Mouse (Mus musculus): ENCODE results near the gene Ttc21b.
A peak's percentile ranks its signal among the peaks of the same experiment; 100 is the strongest.
"Not testable (repeated sequence)": the region's sequence is repeated elsewhere in the genome, so short reads cannot be mapped to it uniquely, and the experiment has no call there.

The Ttc21b gene

DNA sequence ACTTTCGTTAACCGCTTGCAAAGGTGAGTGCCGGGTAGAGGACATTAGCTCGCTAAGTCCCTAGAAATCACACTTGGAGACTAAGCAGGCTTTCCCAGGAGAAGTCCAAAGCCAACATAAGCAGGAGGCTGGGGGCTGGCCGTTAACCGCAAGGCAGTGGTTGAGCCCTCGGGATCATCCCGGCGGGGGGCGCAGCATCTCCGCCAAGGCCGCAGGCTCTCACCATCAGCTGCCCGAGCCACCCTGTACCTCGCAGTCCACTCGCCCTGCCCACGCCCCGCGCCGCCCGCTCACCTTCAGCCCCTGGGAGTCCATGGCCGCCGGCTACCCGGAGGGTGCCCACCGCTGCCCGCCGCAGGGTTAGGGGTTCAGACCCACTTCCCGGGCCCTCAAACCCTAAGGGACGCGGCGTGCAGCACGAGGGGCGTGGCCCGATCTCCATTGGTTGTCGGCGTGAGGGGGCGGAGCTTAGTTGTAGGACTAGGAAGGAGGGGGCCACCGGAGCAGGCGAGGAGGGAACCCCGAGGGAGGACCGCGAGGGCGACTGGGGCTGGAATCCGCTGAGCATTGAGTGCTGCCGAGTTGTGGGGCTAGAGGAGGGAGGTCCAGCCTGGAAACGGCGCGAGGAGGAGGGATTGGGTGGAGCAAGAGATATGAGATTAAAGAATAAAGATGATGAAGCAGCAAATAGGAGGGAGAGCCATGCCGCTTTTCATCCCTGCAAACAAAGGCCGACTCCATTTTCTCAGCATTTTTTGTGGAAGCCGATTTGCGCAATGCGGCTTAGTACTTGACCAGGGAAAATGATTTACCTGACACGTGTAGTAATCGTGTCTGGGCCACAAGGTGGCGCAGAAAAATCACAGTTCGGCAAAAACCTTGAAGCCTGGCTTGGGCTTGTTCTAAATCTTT is at the start of gene Ttc21b:
TSS of gene Ttc21b (minus strand) at position 398 of the 912 bp plus-strand sequence.
- peak; percentile 89 for DNase-seq (ENCODE audit: low read depth, low spot score)

DNA sequence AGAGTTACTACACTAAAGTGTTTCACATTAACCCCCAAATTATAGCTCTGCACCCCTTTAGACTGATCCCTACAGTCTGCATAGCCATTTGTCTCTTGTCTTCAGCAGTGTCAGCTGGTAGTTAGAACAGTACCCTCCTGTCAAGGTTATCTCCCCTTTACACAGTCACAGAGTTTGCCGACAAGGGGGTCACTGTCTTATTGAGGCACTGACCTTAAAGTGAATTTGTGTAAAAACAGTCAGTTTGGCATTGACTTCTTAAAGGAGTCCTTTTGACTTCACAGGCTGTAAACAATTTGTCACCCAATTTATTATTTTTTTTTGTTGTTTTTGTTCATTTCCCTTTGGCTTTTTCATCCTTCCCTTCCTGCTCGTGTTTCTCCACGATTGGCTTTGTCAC is 16.1 kb upstream of the Ttc21b start:
- DNase-seq (ENCODE audit: low read depth, low spot score) = no peak

GRCm38 (mm10) chr2:66244013-66244412 is 12.4 kb downstream of the Ttc21b start:
- no peak for DNase-seq (ENCODE audit: low read depth, low spot score)

- DNase-seq (ENCODE audit: low read depth, low spot score) = no peak
Measured at GRCm38 (mm10) chr2:66240334-66240733, 16.1 kb downstream of the Ttc21b start.

GRCm38 (mm10) chr2:66238886-66239285 is 17.5 kb downstream of the Ttc21b start:
- DNase-seq (ENCODE audit: low read depth, low spot score) = no peak

DNA sequence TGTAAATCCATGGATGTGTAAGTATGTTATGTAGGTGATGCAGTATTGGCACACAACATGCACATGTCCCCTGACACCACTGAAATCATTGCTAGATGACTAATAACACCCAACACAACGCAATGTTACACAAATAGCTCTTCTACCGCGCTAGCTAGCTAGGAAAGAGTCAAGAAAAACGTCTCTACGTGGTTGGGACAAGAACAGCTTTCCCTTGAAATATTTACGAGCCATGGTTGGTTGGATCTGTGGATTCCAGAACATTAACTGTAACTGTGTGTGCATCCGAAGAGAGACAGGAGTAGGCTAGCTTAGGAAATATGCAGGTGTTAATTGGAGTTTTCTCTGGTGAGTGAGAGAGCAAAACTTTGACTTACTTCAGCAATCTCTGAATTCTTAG is 35.5 kb downstream of the Ttc21b start:
- no peak for DNase-seq (ENCODE audit: low read depth, low spot score)

DNA sequence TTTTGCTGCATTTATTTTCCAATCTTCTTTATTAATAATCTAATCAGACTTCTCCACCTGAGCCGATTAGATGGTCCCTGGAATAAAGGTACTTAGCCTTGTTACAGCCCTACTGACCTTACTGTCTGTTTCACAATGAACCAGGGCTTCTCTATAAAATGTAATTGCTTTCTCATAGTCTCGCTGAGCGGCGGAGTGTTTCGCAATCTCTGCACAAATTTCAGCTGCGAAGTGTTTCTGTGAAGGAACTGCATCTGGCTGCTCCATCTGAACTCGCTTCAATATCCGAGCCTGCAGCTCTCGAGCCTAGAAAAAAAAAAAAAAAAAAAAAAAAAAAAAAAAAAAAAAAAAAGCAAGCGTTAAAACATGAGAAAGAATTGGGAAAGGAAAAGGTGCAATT is 46.5 kb downstream of the Ttc21b start:
- no peak for DNase-seq (ENCODE audit: low read depth, low spot score)

- DNase-seq (ENCODE audit: low read depth, low spot score) = no peak
Measured at GRCm38 (mm10) chr2:66209353-66209752, 47.1 kb downstream of the Ttc21b start.

GRCm38 (mm10) chr2:66206796-66207195 is 49.6 kb downstream of the Ttc21b start:
- DNase-seq (ENCODE audit: low read depth, low spot score) = no peak

GRCm38 (mm10) chr2:66204218-66204617 is 52.2 kb downstream of the Ttc21b start:
- DNase-seq (ENCODE audit: low read depth, low spot score) = no peak

GRCm38 (mm10) chr2:66200195-66200594 is 56.2 kb downstream of the Ttc21b start:
- no peak for DNase-seq (ENCODE audit: low read depth, low spot score)

- DNase-seq (ENCODE audit: low read depth, low spot score) = no peak
Measured at GRCm38 (mm10) chr2:66191691-66192100, 64.7 kb downstream of the Ttc21b start.

DNA sequence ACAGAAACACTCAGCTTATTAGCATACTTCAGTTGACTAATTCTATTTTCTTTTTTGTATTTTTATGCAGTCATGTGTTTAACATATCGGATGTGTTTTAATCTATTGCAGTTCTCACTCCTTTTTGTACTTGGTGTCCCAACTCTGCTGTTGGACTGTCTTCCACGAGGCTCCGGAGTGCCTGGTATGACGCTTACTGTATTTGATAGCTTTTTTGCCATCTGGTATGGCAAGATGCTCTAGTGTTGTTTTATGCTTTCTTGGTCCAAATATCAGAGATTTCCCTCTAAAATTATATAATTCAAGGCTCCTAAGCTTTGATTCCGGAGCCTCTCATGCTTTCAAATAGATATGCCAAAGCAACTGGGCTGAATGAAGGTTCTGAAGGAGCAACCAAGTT is 66.3 kb downstream of the Ttc21b start:
- no peak for DNase-seq (ENCODE audit: low read depth, low spot score)

DNA sequence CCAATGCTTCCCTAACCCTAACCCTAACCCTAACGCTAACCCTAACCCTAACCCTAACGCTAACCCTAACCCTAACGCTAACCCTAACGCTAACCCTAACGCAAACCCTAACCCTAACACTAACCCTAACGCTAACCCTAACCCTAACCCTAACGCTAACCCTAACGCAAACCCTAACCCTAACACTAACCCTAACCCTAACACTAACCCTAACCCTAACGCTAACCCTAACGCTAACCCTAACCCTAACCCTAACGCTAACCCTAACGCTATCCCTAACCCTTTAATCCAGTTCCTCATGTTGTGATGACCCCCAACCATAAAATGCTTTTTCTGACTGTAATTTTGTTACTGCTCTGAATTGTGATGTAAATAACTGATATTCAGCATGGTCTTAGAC is 67.2 kb downstream of the Ttc21b start:
- not testable (repeated sequence) for DNase-seq (ENCODE audit: low read depth, low spot score)

- no peak for DNase-seq (ENCODE audit: low read depth, low spot score)
Measured at GRCm38 (mm10) chr2:66187520-66187919, 68.9 kb downstream of the Ttc21b start.

DNA sequence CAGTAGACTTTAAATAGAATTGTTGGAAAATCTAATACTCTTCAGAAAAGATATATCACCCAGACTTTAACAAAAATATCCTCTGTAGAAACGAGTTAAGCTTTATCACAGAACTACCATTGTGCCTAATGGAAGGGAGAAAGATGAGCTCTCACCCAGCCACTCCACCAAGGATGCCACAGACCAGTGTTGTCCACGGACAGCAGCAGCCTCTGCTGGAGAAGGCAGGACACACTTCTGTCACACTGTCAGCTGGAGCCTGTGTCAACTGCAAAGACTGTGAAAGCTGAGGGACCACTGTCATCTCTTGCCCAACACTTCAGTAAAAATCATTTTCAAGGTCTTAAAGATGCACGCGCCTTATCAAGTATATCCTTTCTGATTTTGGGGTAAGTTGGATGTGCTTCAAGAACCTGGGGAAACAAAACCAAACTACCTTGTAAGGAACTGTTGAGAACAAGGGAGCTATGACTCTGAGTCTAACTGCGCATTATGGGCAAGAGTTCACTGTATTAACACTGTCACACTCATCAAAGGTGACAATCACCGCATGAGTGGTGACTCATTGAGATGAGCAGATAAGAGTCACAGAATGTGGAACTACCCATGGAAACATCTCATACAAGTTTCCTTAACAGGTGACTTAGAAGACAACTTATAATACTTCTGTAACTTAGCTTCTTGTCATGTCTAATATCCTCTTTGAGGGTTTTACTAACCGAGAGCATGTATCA is 71.8 kb downstream of the Ttc21b start:
- no peak for DNase-seq (ENCODE audit: low read depth, low spot score)

DNA sequence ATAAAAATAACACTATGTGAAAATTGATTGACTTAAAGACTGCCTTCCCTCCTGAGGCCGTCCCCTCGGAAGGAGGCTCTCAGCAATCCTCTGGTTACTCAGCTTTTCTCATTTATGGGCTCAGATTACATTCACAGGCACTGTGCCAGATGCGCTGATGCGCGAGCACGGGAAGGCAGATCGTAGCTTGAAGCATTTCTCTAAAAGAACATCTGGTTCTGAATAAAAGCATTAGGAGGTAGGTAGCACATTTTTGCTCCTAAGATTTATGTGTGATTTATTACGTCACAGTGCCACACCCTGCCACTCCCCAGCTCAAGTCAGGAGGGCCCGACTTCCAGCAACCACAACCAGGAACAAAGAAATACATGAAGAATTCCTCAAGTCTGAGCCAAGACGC is 76.1 kb downstream of the Ttc21b start:
- no peak for DNase-seq (ENCODE audit: low read depth, low spot score)

GRCm38 (mm10) chr2:66179782-66180181 is 76.6 kb downstream of the Ttc21b start:
- no peak for DNase-seq (ENCODE audit: low read depth, low spot score)

DNA sequence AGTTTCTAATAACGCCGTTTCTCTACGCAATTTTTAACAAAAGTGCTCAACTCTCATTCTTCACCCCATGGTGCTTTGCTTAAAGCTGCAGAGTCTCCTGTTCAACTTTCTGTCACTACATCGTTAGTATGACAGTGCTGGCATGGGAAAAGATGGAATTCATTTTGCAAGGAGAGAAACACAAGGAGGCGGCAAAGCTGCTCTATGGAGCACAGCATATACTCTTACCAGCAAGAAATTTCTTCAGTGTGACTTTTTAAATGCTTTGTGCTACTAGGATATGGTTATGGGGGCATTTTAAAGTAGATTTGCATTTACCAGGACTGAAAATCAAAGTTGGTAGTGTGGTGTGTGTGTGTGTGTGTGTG is 77.6 kb downstream of the Ttc21b start:
- no peak for DNase-seq (ENCODE audit: low read depth, low spot score)

GRCm38 (mm10) chr2:66177886-66178847 is 78.2 kb downstream of the Ttc21b start:
- no peak for DNase-seq (ENCODE audit: low read depth, low spot score)

GRCm38 (mm10) chr2:66177017-66177416 is 79.4 kb downstream of the Ttc21b start:
- no peak for DNase-seq (ENCODE audit: low read depth, low spot score)

- DNase-seq (ENCODE audit: low read depth, low spot score) = no peak
Measured at GRCm38 (mm10) chr2:66173134-66173533, 83.3 kb downstream of the Ttc21b start.
